Mouse (Mus musculus) heart, postnatal 0 days (tissue): ENCODE results near the gene Zfp511.

Source experiments
- CTCF ChIP-seq: IDR thresholded peaks from 2 replicates; pipeline ENCODE4 v1.5.1; 2016; ENCODE audit warnings: antibody characterized with exemption, control low read depth, low read depth
- EP300 ChIP-seq: IDR thresholded peaks from 2 replicates; pipeline ENCODE4 v1.6.1; 2016; ENCODE audit warnings: antibody characterized with exemption, low read depth

- TF ChIP-seq CTCF: no peak
- no peak for TF ChIP-seq EP300
Measured at GRCm38 (mm10) chr7:140058528-140058927, 22.3 kb downstream of the Zfp511 start.
